Mouse (Mus musculus): Measurements from ENCODE around the gene Acsl3. TPM values are rescaled to one million over a fixed set of nuclear protein-coding genes. Genes with fewer than 3 reads are reported as not detected.

The Acsl3 gene
- polyA plus RNA-seq, 1 experiment = 4.2 TPM

DNA sequence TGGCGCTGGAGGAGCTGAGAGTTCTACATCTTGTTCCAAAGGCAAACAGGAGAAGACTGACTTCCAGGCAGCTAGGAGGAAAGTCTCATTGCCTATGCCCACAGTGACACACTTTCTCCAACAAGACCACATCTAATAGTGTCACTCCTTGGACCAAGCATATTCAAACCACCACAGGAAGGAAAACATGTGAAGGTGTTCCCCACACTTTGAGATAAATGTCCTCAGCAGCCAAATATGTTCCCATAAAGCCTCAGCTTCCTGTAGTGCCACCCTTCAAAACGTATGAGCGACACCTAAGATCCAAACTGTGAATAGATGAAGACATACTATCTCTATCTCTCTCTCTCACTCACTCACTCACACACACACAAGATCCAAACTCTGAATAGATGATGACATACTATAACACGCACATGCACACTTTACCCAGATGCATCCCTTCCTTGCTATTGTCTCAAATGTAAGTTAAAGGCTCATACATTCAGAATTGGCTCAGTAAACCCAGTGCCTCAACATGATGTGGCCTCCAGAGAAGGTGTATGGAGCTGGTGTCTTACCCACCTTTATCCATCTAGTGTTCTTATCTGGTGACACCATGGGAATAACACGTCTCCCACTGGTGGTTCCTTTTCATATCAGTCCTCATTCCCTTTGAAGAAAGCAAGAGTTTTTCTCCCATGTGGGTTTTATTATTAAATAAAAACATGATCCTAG, 53.1 kb downstream of the Acsl3 start:
- Histone ChIP-seq H3K4me3 (replicated peaks; ENCODE audit: control insufficient read depth, low read depth, low read length) (no peak overlapping the region), H3K4me1 (ENCODE audit: control insufficient read depth, insufficient read depth, low read length) (no peaks in the 10 kb centered on the region), H3K27ac (ENCODE audit: control insufficient read depth, insufficient read depth, low read depth, low read length, poor library complexity) (no peak overlapping the region)
- TF ChIP-seq POLR2A (IDR thresholded peaks at IDR 0.05; ENCODE audit: borderline replicate concordance, control insufficient read depth, low read depth, low read length) (no peak), CTCF (IDR thresholded peaks at IDR 0.05; ENCODE audit: control insufficient read depth, insufficient read depth, low read length) (no peak)
- 47% methylated on average over 5 of the region's 5 CpGs for WGBS

DNA sequence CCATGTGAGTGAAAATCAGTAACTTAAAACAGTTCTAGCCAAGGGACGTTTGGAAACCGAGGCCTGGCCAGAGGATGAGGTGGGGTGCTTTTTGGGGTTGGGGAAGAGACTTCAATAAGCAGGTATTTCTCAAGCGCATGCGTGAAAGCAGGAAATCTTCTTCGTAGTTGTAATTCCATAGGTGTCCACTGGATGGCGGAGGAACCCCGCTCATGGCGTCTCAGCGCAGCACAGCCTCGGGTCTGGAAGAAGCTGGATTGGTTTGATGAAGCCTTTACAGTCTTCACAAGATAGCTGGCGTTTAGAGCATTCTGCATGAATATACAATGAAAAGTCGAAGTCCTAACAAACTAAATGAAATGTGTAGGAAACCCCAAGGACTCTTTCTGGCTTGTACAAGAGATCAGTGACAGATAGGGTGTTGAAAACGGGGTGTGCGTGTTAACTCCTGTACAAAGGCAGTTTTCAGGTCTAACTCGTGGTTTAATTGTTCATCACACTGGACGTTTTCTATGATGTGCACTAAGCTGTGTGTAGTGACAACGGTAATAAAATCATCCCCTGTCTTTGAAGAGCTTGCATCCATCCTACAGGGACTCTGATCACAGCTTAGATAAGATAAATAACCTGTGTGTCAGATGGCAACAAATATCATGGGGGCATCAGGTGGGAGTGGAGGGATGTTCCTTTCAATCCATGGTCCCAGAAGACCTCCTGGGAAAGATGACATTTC, 67.0 kb downstream of the Acsl3 start:
- WGBS = 11% methylated on average over 17 of the region's 17 CpGs
- H3K27ac ChIP-seq (ENCODE audit: control insufficient read depth, insufficient read depth, low read depth, low read length, poor library complexity) = no peak overlapping the region
- H3K4me3 ChIP-seq (replicated peaks; ENCODE audit: control insufficient read depth, low read depth, low read length) = no peak overlapping the region
- TF ChIP-seq POLR2A (IDR thresholded peaks at IDR 0.05; ENCODE audit: borderline replicate concordance, control insufficient read depth, low read depth, low read length) (no peak), CTCF (IDR thresholded peaks at IDR 0.05; ENCODE audit: control insufficient read depth, insufficient read depth, low read length) (peak; percentile 77)
- no peaks in the 10 kb centered on the region; the same call in 1 of the 2 replicates for H3K4me1 ChIP-seq (ENCODE audit: control insufficient read depth, insufficient read depth, low read length)

DNA sequence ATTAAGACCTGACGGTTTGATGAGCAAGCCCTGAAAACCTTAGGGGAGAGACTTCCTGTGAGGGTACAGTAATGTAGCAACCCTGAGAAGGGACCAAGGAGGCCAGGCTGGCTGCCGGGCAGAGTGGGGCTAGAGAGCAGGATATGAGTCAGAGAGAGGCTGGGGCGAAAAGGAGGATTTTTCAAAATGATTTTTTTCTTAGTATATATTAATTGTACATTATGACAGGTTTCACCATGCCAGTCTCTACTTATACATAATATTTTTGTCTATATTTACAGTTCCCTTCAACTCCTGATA, 67.5 kb downstream of the Acsl3 start:
- TF ChIP-seq CTCF (IDR thresholded peaks at IDR 0.05; ENCODE audit: control insufficient read depth, insufficient read depth, low read length) (no peak), POLR2A (IDR thresholded peaks at IDR 0.05; ENCODE audit: borderline replicate concordance, control insufficient read depth, low read depth, low read length) (no peak)
- Histone ChIP-seq H3K4me1 (ENCODE audit: control insufficient read depth, insufficient read depth, low read length) (no peaks in the 10 kb centered on the region; the same call in 1 of the 2 replicates), H3K4me3 (replicated peaks; ENCODE audit: control insufficient read depth, low read depth, low read length) (no peak overlapping the region), H3K27ac (ENCODE audit: control insufficient read depth, insufficient read depth, low read depth, low read length, poor library complexity) (no peak overlapping the region)
- WGBS = 10% methylated on average over 3 of the region's 3 CpGs

DNA sequence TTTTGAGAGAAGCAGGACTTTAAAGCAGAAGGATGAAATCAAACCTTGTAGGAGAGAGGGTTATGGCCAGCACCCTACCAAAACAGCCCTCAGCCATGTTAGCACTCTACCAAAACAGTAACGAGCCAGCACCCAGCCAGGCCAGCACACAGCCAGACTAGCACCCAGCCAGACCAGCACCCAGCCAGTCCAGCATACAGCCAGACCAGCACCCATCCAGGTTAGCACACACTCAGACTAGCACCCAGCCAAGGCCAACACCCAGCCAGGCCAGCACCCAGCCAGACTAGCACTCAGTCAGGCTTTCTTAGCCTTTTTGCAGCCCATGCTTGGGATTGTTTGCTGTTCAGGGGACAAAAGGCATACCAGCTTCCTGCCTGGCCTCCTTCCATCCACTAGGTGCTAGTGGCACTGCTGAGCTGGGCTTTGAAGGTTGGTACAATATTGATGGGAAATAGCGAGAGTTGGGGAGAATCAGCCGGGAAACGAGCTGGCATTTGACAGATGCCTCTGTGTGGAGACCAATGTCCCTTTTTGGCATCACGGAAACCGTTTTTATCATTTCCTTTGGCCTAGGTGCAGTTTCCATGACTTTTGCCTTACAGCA, 68.1 kb downstream of the Acsl3 start:
- no peaks in the 10 kb centered on the region; the same call in 1 of the 2 replicates for H3K4me1 ChIP-seq (ENCODE audit: control insufficient read depth, insufficient read depth, low read length)
- no peak overlapping the region for H3K27ac ChIP-seq (ENCODE audit: control insufficient read depth, insufficient read depth, low read depth, low read length, poor library complexity)
- 73% methylated on average over 6 of the region's 6 CpGs for WGBS
- TF ChIP-seq POLR2A (IDR thresholded peaks at IDR 0.05; ENCODE audit: borderline replicate concordance, control insufficient read depth, low read depth, low read length) = no peak
- TF ChIP-seq CTCF (IDR thresholded peaks at IDR 0.05; ENCODE audit: control insufficient read depth, insufficient read depth, low read length) = no peak
- H3K4me3 ChIP-seq (replicated peaks; ENCODE audit: control insufficient read depth, low read depth, low read length) = no peak overlapping the region

DNA sequence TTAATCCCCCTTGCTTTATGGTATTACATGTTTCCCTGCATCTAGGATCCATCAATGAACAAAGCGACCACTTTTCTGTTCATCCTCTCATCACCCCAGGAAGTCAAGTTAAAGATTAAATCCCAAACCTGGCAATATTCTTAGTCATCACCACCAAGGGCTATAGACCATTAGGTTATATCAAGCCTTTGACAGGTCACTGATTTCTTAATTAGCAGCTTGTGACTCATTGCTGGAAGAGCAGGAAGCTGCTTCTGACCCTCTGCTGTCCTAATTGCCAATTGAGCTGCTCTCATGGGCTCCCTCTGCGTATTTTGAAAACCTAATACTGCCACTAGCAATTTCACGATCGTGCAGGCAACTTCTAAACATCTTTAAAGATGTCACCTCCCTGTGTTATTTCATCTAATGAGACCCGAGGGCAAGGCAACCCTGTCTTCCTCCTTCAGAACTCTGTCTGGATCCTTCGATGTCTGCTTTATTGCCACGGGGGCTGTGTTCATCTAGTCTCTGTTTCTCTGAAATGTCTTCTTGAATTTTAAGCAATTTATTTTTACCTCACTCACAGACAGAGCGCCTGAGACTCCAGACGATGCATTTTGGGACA, 72.6 kb downstream of the Acsl3 start:
- TF ChIP-seq POLR2A (IDR thresholded peaks at IDR 0.05; ENCODE audit: borderline replicate concordance, control insufficient read depth, low read depth, low read length) = no peak
- TF ChIP-seq CTCF (IDR thresholded peaks at IDR 0.05; ENCODE audit: control insufficient read depth, insufficient read depth, low read length) = no peak
- Histone ChIP-seq H3K4me1 (ENCODE audit: control insufficient read depth, insufficient read depth, low read length) (no peaks in the 10 kb centered on the region; the same call in 1 of the 2 replicates), H3K27ac (ENCODE audit: control insufficient read depth, insufficient read depth, low read depth, low read length, poor library complexity) (no peak overlapping the region), H3K4me3 (replicated peaks; ENCODE audit: control insufficient read depth, low read depth, low read length) (no peak overlapping the region)
- 77% methylated on average over 9 of the region's 9 CpGs for WGBS

DNA sequence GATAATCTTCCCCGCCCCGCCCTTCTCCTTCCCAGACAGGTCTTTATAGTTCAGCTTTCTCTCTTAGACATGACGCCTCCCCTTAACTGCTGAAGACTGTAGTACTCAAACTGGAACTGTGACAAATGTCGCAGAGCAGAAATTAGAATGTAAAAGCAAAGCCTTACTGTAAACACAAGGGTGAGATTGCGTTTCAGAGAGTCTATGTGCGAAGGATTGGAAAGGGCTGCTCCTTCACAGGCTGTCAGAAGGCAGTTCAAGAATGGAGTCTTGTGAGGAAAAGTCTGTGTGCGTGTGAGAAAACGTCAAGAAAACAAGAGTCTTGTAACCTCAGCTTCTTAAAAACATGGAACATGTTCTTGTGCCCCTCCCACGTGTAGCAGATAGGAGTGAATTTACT, 74.7 kb downstream of the Acsl3 start:
- TF ChIP-seq POLR2A (IDR thresholded peaks at IDR 0.05; ENCODE audit: borderline replicate concordance, control insufficient read depth, low read depth, low read length) = no peak
- no peak for TF ChIP-seq CTCF (IDR thresholded peaks at IDR 0.05; ENCODE audit: control insufficient read depth, insufficient read depth, low read length)
- Histone ChIP-seq H3K27ac (ENCODE audit: control insufficient read depth, insufficient read depth, low read depth, low read length, poor library complexity) (no peak overlapping the region), H3K4me1 (ENCODE audit: control insufficient read depth, insufficient read depth, low read length) (no peaks in the 10 kb centered on the region), H3K4me3 (replicated peaks; ENCODE audit: control insufficient read depth, low read depth, low read length) (no peak overlapping the region)
- WGBS = 86% methylated on average over 9 of the region's 9 CpGs

DNA sequence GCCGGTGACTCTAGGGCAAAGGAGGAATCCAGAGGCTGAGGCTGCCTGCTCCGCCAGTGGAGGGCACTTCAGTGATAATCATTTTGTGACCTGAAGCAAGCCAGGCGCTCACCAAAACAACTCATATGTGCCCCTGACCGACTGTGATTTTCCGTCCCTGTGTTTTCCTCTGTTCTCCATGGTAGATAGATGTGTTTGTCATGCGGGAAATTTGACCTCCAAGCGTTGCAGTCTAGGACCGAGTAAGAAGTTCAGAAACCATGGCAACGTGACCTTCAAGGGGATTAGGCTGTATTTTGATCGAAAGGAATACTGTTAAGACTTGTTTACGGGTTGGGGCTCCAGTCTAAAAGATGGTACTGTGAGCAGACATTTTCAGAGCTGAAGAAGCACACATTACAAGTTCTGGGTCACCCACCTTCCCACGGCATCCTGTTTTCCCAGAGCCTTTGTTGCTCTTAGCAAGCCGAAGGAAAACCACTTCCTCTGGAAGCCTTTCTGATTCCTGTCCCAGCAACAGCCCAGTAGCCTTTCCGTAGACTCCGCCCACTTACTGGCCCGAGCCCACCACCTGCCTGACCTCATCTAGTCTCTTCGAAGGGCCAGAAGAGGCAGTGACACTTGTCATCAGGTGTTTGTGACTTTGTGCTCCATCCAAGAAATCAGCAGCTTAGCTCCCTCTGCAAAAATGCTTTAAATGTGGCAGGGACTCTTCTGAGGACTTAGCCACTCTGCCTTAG, 76.8 kb downstream of the Acsl3 start:
- no peak overlapping the region for H3K27ac ChIP-seq (ENCODE audit: control insufficient read depth, insufficient read depth, low read depth, low read length, poor library complexity)
- H3K4me3 ChIP-seq (replicated peaks; ENCODE audit: control insufficient read depth, low read depth, low read length) = no peak overlapping the region
- H3K4me1 ChIP-seq (ENCODE audit: control insufficient read depth, insufficient read depth, low read length) = no peaks in the 10 kb centered on the region
- TF ChIP-seq POLR2A (IDR thresholded peaks at IDR 0.05; ENCODE audit: borderline replicate concordance, control insufficient read depth, low read depth, low read length) = no peak
- no peak for TF ChIP-seq CTCF (IDR thresholded peaks at IDR 0.05; ENCODE audit: control insufficient read depth, insufficient read depth, low read length)
- 63% methylated on average over 17 of the region's 17 CpGs for WGBS
